Mouse (Mus musculus) cerebellum, postnatal 25 days (tissue): ENCODE results near the gene Dhx29.
A peak's percentile ranks its signal among the peaks of the same experiment; 100 is the strongest.

Source experiments
- DNase-seq, 2 experiments: peaks; one replicate each; pipeline ENCODE4 v3.0.0; 2021; ENCODE audit warnings: mixed read lengths in 2 of 2

Dhx29 gene

DNA sequence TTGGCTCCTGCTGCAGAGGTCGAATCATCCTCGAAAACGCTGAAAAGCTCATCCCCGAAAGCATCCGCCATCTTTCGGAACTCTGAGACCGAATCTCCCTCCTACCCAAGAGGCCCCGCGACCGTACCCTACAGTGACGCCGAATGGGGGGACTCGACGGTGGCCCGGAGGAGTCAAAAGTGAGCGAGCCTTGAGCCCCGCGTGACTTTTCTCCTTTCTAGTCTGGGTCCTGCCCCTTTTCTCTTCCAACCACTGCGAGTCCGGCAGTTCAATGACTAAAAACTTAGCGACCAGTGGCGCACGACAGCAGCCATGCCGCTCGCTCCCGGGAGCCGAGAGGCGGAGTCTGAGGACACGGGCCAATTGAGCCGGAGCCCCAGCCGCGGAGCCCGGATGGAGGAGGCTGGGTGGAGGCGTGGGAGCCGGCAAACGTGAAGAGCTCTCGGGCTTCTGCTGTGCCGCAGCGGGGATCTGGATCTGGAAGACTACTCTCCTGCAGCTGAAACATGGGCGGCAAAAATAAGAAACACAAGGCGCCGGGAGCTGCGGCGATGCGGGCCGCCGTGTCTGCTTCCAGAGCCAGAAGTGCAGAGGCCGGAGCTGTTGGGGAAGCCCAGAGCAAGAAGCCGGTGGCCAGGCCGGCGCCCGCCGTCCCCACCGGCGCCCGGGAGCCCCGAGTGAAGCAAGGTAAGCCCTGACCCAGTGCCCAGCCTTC is at the start of gene Dhx29, which contains the start of gene Mtrex:
Gene Dhx29 (plus strand): TSS at position 168 of the 715 bp plus-strand sequence.
Gene Mtrex (minus strand): TSS at position 112 of the 715 bp plus-strand sequence.
- DNase-seq: peak; percentile 100

DNA sequence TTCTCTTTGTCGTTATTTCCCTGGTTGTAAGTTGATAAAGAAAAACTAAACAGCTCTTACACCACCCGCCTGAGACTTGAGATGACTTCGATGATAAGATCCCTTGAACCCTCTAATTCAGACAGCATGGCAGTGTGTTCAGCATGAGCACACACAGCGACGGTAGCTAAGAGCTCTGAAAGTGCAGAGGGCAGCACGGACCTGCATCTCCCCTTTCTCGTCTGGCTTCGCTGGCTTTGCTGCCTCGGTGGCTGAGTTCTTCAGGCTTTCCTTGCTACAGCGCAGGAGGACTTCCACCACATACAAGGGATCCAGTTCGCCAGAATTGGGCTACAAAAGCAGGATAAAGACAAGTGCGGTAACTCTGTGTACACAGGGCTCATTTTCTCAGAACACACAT is 40.0 kb upstream of the Dhx29 start:
- no peak for DNase-seq

DNA sequence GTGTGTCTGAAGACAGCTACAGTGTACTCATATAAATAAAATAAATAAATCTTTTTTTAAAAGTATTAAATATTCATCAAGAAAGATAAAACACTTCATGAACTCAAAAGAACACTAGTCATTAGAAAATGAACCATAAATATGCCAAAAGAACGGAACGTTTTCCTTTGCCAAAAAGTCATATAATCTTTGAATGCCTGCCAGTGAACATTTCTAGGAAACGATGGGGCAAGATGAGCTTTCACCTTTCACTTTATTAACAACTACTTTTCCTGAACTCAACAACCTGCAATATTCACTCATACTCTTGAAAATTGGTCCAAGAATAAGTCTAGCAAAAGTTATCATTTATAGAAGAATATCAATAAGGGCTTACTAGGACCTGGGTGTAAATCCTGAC is 25.1 kb upstream of the Dhx29 start:
- no peak for DNase-seq

DNA sequence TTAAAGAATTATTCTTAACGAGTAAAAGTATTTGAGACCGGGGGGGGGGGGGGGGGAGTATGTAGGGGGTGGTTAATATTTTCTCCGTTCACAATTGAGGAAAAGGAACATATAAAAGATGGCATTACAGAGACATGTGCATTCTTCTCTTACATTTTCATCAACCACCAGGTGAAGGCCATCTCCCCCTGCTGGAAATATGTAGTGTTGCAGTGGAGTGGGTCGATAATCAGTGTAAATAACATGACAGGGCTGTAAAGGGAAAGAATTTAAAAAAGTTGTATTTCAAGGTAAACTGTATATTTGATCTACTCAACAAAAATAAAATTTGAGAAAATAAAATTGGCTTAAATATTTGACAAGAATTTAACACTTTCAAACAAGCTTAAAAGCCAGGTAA is 17.6 kb upstream of the Dhx29 start:
- DNase-seq: peak; percentile 17 to 55

DNA sequence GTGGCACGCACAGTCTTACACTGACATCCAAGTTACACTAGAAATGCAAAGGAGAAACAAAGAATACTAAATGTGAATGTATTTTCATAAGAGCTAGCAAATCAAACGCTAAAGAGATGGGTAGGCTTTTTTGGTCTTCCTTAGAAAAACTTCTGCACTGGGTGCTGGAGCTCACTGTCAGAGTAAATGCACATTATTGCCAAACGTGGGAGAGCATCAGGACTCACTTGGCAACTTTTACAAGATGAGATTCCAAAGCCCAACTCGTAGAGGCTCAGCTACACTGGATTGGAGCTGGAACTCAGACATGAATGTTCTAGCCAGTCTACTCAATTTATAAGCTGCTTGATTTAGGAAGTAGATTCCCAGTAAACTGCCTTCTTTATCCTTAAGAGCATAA is 16.8 kb upstream of the Dhx29 start:
- no peak for DNase-seq

DNA sequence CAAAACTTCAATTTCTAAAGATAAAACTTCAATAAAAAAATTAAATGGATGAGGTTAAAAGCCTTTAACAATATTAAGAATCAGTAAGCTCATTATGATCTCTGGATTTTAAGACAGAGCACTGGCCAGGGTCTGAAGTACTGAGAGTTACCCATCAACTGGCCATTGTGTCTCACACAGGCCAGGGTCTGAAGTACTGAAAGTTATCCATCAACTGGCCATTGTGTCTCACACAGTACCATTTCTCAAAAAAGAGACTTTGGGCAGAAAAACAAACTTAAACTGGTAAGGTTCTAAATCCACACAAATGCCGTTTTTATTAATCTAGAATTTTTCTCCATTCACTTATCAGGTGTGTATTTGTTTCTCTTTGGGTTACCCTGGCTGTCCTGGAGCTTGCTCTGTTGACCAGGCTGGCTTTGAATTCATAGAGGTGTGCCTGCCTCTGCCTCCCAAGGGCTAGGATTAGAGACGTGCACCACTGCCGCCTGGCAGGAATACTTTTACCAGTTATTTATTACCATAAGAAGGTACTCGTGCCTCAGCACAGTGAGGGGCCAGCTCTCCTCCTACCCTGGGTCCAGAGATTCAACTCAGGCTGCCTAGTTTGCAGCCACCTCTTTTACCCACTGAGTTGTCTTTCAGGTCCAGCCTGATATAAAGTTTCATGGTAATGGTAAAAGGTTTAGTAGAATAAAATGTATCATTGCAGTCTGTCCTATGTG is 8.0 kb upstream of the Dhx29 start:
- DNase-seq: no peak

DNA sequence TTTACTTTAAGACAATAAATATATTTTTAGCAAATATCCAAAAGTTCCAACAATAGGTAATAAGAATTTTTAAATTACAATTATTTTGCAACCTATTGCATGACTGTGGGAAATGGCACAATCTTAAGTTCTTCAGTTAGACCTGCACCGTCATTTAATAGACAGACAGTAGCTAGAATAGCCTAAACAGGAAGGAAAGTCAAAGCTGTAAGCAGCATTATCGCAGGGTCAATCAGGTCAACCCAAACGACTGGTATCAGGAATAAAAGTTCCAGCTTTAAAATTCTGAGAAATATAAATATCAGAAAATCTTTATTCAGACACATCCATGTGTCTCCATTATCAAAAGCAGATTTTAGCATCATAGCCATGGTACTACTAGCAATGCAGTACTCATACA is 6.3 kb upstream of the Dhx29 start:
- no peak for DNase-seq

DNA sequence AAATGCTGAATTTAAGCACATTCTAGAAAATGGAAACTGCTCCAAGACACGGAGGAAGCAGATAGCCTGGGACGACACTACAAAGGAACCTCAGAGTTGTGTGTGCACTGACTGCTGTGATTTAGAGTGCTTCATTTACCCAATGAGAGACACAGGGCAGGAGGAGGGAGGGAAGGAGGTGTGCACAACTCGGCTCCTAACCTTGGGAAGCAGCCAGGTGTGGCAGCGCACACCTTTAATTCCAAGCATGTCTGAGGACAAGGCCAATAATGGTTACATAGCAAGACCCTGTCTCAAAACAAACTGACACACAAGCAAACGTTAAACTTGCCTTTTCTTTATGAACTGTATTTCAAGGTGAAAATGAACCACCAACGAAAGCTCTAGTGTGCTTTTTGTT is 2.0 kb upstream of the Dhx29 start:
- DNase-seq: no peak

DNA sequence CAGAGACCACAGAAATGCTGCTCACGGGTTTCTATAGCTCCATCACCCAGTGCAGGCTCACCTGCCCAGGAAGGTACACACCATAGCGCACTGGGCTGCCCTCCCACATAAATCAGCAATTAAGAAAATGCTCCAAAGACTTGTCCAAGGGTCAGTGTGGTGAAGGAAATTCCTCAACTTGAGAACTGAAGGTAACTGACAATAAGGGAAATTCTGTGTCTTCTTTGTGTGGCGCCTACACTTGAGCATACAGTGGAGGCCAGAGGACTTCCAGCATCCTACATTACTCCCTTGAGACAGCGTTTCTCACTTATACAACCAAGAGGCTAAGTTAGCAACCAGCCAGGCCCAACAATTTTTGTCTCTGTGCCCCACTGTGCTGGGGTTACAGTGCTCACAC is 1.3 kb upstream of the Dhx29 start:
- DNase-seq: no peak

DNA sequence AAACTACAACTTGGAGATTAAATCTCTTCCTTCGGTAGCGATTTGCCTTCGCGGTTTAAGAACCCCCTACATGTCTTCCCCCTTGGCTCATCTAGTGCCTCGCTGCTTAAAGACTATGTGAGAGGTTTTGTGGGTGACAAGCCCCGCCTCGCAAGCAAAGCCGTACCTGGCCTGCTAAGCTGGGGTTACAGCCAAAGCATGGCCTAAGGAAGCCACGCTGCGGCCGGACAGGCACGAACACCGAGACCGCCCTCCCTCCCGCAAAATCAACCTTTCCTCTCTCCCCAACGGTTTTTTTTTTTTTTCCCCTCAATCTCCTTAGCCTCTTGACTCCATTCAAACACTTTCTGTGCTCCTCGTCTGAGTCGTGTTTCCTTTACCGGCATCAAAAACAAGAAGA is 458 bp upstream of the Dhx29 start:
- peak in 1 of 2 experiments; percentile 61 for DNase-seq

DNA sequence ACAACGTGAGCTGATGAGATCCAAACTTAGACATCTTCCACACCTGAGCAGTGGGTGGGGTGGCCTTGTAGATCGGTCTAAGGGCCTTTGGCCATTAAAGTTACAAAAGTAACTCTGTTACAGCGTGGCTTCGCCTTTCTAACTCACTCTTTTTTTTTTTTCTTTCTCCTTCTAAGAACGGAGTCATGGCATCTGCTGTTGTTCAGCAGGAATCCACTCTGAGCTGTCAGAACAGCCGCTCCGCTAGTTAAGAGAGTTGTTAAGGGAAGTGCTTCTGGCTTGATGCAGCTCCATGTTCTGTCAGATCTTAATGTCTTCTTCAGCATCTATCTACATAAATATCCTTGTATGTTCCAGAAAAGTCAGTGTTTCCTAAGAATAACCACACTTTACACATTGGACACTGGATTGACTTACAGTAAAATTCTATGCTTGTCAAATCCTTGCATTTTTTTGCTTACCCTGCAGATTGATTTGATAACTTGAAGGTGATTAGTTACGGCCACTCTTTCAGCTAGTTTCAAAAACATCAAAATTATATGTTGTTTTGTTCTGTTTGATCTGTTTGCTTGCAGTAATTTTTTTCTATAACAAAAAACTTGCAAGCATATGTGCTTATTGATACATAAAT is 899 bp downstream of the Dhx29 start:
- DNase-seq: no peak

DNA sequence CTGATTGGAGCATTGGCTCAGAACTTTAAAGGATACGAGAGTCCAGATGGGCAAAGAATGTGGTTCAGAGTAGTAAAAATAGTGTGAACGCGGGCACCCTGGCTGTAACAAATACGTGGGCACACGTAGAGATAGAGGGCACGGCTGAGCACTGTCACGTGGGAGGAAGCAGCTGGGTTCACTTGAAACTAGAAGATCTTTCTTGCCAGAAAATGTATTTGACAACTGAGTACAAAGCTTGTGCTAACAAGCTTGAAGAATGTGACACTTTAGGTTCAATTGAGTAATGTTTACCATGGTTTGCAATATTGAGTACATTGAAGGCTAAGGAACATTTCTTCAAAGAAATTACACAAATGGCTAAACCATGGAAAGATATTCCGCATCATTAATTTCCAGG is 10.9 kb downstream of the Dhx29 start:
- no peak for DNase-seq

DNA sequence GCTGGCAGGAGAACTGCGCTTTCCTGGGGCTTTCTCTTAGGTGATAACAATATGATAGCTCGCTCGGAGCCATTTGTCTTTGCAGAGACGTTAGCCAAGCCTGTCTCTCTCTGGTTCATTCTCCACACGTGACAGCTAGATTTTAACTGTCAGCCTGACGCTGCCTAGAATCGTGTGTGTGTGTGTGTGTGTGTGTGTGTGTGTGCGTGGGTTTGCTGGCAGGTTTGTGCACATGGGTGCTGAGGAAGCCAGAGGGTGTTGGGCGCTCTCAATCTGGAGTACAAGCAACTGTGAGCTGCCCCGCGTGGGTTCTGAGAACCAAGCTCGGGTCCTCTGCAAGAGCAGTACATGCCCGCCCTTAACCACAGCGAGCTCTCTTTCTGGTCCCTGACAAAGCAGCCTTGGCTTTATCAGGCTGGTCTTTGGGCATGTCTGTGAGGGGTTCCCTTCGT is 14.7 kb downstream of the Dhx29 start:
- DNase-seq: no peak

DNA sequence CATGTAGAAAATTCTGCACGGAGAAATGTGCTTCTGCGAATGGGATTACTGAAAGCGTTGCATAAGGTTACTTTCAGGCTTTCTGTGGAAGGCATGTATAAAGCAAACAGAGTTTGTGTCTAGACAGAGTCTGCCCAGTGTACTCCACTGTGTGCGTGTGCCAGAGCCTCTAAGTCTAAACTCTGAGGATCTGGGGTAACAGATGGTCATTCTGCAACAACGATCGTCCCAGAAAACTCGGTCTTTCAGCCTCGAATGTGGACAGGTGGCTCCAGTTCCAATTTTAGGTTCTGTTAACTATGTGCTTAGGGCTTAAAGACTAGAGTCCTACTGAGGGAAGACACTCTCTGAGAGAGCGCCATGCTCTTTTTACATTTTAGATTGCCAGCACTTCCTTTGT is 18.1 kb downstream of the Dhx29 start:
- DNase-seq: peak in 1 of 2 experiments; percentile 16

DNA sequence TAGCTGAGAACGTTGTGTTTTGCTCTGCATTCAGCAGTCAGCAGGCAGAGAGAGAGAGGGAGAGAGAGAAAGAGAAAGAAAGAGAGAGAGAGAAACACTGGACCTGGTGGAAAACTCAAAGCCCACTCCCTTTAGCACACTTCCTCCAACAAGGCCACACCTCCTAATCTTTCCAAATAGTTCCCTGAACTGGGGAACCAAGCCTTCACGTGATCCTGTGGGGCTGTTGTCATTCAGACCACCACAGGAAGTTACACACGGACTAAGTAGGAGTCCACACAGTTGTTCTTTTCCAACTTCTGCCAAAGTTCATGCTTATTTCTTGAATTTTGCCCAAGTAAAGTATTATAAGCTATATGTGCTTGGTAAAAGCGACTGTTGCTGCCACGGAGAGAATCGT is 18.6 kb downstream of the Dhx29 start:
- no peak for DNase-seq

DNA sequence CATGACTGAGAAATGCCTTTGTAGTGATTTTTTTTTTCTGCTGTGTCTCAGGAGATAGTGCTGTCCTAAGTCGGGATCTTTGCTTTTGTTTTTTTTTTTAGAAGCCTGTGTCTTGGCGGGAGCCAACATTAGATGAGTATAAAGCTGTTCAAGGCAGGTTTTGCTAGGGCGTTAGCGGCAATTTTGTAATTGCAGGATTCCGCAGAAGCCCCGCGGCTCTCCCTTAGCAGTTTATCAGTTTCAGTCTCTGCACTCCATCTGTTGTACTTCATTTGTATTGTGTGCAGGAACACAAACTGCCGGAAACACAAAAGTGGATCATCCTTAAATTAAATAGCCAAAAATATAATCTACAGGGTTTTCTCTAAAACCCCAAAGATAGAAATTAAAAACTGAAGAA is 26.8 kb downstream of the Dhx29 start:
- DNase-seq: no peak

DNA sequence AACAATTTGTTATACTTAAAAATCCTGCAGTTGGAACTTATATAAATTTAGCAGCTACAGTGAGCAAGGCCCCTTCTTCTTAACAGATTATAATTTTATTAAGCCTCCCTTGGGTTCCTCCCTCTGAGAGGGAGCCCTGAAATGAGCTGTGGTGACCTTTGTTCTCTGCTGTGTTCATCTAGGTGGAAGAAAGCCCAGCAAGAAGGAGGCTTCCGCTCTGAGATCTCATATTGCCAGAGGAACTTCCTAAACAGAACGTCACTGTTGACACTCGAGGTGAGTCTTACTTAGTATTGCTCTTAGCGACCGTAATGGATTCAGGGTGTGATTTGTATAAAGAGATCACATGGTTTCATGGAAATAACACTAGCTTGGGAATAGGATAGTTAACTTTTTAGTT is 35.8 kb downstream of the Dhx29 start:
- DNase-seq: no peak

DNA sequence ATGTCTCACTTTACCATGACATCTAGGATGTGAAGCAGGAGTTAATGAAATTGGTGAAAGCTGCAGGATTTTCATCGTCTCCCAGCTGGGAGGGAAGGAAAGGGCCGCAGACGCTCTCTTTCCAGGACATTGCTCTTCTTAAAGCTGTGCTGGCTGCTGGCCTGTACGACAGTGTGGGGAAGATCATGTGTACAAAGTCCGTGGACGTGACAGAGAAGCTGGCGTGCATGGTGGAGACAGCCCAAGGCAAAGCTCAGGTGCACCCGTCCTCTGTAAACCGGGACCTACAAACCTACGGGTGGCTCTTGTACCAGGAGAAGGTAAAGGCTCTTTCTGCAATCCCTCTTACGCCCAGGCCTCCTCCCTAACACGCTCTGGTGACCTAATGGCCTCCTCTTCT is 37.2 kb downstream of the Dhx29 start:
- no peak for DNase-seq

DNA sequence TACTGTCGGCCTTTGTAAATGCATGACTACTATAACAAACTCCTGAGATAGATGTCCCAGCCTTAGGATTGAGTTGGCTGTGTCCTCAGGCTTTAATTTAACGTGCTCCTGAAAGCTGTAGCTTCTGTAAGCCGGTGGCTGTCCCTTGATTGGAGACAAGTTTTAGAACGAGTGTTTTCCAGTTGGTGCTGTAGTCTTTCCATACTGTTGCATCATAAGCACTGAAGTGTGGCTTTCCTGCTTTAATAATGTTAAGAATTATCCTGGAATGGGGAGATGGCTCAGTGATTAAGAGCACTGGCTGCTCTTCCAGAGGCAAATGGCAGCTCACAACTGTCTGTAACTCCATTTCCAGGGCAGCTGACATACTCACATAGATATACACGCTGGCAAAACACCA is 40.0 kb downstream of the Dhx29 start:
- no peak for DNase-seq

DNA sequence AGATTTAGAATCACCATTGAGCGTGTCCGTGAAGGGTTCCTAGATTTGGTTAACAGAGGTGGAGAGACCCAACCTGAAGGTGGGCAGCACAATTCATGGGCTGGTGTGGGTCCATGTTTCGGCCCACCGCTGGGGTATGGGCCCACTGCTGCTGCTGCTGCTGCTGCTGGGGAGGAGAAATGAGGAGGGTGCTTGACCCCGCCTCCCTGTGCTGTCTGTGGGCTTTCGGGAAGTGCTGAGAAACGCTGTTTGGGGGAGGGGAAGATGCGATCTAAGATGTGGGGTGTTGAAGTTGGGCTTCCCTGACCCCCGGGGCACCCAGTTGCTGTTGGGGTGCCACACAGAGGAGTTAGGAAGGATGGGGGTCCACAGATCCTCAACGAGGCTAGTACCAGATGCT is 49.5 kb downstream of the Dhx29 start:
- no peak for DNase-seq

DNA sequence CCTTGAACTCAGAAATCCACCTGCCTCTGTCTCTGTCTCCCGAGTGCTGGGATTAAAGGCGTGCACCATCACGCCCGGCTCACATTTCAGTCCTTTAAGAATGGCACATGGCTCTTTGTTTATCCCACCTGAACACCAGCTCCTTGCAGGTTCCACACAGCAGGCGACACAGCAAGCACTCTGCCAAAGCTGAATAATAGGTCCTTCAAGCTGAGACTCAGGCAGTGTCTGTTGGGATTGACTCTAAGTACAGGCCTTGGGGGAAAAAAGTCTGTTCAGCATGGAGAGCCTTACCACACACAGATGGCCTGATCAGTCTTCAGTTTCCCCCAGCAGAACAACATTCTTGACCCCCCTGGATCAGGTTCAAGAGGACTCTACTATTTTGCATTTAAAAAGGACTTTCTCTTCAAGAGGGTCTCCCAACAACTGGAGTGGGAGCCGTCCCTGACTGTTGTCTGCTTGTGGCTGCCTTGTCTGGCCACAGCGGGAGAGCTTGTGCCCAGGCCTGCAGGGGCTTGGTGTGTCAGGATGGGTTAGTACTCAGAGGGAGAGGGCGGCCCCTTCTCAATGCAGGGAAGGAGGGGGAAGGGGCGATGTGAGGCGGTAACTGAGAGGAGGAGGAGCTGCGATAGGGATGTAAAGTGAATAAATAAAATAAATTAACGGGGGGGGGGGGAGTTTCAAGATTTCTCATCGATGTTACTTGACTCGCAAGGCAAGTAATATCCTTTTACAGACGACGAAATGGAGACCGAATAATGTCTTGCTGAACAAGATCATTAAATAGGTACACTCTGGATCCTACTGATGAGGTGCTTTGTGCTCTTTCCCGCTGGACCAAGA is 58.6 kb downstream of the Dhx29 start:
- DNase-seq: no peak

DNA sequence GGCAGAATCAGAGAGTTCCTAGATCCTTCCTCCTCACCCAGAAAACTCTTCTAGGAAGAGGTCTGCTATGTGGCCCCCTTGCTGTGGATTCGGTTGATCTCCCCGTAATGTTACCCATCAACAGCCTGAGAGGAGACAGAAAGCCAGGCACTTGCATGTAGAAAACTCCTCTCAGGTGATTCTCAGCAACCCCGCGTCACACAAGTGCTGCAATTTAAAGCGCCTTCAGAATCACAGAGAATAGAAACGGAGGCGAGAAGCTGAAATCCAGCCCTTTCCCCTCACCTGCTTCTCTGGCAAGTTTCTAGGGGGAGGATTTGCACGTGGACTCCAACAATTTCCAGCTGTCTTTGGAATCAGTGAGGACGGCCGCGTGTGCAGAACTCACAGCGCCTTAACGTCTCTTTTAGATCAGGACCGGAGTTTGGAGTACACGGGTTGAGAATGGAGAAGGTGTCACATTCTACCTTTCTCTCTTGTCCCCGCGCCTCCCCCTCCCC is 59.2 kb downstream of the Dhx29 start:
- DNase-seq: no peak

DNA sequence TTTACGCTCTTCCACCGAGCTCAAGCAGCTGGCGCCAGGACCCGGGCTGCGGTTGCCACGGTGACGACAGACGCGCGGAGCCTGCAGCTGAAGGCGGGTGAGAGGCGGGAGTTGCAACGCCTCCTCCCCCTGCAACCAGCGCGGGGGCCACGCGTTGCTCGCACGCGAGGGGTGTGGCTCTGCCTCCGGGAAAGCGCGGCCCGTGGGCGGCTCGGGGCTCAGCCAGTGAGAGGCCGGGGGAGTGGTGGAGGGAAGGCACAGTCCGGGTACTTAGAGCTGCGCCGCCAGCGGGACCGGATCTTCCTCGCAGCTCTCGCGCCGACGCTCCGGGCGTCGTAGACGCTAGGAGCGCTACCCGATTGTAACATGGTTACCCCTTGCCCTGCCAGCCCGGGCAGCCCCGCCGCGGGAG is 60.3 kb downstream of the Dhx29 start, which contains the start of gene Ccno:
Gene Ccno (plus strand): TSS at position 271 of the 412 bp plus-strand sequence.
- peak; percentile 82 to 89 for DNase-seq
